Mouse (Mus musculus) frontal cortex, postnatal 36 days (tissue): ENCODE measurements around the gene Rps3.

Experiments
- DNase-seq, 2 experiments: peaks; one replicate each; pipeline ENCODE4 v3.0.0; 2022; ENCODE audit warnings: low spot score in 2 of 2

Rps3 gene

DNA sequence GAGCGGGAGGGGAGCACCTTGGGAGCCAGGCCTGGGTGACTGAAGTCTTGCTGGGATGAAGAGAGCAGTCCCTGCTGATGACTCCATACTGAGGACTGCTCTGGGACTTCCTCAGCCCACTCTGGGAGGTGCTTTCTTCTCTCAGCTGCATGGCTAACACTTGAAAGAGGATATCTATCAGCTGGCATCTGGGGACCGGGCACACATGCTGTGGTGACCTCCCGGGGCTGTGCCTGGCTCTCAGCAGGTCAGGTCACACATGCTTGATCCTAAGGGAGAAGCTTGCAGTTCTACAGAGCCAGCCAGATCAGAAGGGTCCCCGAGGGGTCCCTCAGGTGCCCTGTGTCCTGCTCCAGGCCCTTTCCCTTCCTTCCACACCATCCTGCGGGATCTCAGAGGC lies 40.4 kb downstream of the Rps3 start:
- no peak for DNase-seq

DNA sequence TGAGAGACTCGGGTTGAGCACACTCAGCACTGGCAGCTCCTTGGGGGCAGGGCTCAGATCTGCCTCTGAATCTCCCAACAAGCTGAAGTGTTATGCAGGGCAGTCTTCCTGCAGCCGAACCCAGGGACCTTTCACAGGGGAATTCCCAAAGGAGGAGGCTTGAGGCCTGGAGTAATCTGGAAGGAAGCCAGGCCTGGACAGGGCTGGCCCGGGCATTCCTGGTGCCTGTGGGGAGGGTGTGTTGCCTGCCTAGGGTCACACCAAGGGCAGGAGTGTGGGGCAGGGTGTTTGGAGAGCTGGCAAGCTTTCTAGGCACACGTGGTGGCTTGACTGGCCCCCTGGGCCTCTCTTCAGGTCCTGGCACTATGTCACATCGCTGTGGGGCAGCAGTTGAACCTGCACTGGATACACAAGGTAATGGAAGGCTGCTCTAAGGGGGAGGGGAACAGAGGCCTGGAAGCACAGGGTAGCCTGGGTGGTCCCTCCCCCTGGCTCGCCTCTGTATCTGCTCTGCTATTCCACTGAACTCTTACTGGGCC lies 41.9 kb downstream of the Rps3 start:
- no peak for DNase-seq

GRCm38 (mm10) chr7:99438881-99439280 lies 44.7 kb downstream of the Rps3 start:
- no peak for DNase-seq

GRCm38 (mm10) chr7:99436530-99436929 lies 47.0 kb downstream of the Rps3 start:
- no peak for DNase-seq

DNA sequence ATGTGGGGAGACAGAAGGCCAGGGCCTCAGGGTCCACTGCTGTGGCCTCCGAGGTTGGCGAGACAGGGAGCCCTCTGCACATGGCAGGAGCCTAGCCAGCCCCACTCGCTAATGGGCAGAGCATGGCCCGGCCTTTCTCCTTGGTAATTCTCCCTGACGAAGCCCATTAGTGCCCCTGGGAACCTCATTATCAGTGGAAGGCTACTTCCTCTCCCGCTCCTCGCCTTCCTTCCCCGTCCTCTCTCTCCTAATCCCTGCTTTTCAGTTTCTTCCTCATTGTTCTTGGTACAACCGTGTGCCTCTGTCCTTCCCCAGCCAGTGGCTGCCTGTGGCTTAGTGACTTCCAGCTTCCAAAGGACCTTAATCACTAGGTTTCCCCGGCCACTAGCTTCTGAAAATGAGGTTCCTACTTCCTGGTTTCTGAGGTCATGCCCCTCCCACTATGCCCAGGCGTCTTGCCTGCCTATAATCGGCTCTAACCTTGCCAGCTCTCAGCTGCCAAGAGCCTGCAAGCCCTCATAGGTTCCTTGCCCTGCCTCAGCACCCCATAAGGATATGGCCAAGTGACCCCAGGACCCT lies 48.8 kb downstream of the Rps3 start:
- no peak for DNase-seq

GRCm38 (mm10) chr7:99432863-99433262 lies 50.7 kb downstream of the Rps3 start:
- no peak for DNase-seq

GRCm38 (mm10) chr7:99432248-99432647 lies 51.3 kb downstream of the Rps3 start:
- DNase-seq, result peak; percentile 59 to 68

GRCm38 (mm10) chr7:99430246-99430645 lies 53.3 kb downstream of the Rps3 start:
- DNase-seq, result no peak

- DNase-seq, result no peak
Measured at GRCm38 (mm10) chr7:99429786-99430185, 53.8 kb downstream of the Rps3 start.

- no peak for DNase-seq
Measured at GRCm38 (mm10) chr7:99428836-99429235, 54.7 kb downstream of the Rps3 start.

DNA sequence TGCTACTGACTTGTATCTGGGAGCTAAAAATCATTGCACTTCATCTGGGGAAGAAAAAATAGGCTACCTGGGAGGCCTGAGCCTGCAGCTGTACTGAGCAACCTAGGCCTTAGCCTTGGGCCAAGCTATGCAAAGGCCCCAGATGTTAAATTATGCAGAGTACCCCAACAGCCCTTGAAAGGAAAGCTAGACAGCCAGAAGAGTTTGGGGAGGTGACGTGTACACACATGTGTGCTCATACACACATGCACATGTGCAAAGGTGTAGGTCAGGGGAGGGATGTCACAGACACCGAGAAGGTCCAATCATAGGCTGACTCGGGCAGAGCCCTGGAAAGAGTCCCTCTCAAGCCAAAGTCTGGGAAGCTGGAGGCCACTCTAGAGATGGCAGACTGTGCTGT lies 55.6 kb downstream of the Rps3 start:
- DNase-seq, result no peak
